Mouse (Mus musculus): ENCODE measurements around the gene Saa4. TPM values are rescaled to one million over a fixed set of nuclear protein-coding genes. Genes with fewer than 3 reads are reported as not detected.
"Not testable (repeated sequence)": the region's sequence is repeated elsewhere in the genome, so short reads cannot be mapped to it uniquely, and the experiment has no call there.

The Saa4 gene
- polyA plus RNA-seq, 1 experiment = not detected

DNA sequence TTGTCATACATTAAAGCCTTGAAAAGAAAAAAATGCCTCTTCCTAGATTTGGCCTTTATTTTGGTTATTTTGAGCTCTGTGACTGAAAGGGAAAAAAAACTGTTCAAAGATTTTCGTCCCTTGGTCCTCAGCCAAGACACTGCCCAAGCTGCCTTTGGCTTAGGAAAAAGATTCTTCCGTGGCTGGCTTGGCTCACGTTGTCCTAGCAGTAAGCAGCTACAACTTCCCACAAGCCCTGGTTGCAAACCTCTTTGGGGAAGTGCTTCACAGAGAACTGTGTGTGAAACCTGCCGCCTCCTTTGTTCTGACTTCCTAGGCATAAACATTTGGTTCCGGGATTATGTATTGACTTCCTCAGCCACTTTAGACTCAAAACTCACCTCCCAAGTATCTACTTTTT is 15.5 kb downstream of the Saa4 start:
- DNase-seq (ENCODE audit: low spot score) = no peak

DNA sequence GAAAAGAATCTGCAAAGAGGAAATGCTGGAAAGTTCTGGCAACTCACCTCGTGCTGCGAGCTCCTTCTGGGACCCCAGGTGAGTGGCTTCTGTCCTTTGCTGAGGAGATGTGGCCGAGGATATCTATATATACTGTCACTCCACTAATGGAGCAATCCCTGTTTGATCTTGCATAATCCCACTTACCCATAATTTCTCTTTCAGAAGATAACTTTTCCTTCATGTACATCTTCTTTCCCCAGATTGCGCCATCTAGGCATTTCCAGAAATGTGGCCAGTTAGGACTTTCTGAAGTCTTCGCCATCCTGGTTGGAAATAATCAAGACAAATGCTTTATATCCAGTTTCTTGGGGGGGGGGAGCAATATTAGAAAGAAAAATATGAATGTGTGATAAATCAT is 16.8 kb downstream of the Saa4 start, which contains the start of gene Saa3:
Gene Saa3 (minus strand): TSS at position 101 of the 400 bp plus-strand sequence.
- DNase-seq (ENCODE audit: low spot score) = no peak

DNA sequence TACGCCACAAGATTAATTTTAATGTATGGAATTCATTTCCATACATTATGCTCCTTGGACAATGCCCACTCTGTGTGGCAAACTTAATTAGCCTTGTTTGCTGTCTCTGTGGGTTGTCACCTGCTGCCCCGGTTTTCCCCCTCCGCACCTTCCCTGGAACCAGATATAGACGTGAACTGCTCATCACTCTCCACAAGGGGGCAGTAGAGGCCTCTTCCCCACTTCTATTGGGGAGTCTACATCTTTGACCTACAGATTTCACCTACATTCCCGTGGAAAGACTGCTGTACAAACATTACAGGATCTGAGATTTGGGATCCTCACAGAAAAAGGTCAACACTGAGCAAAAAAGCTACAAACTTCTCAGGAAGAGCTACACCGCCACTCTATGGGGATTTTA is 17.9 kb downstream of the Saa4 start:
- no peak for DNase-seq (ENCODE audit: low spot score)

GRCm38 (mm10) chr7:46712250-46712649 is 20.2 kb downstream of the Saa4 start:
- no peak for DNase-seq (ENCODE audit: low spot score)

GRCm38 (mm10) chr7:46710390-46710844 is 22.0 kb downstream of the Saa4 start, which contains the start of gene Saal1:
TSS of gene Saal1 (minus strand) at chr7:46710680.
- peak; percentile 77 for DNase-seq (ENCODE audit: low spot score)

GRCm38 (mm10) chr7:46700521-46701025 is 31.8 kb downstream of the Saa4 start:
- DNase-seq (ENCODE audit: low spot score) = no peak

GRCm38 (mm10) chr7:46696754-46697153 is 35.6 kb downstream of the Saa4 start:
- DNase-seq (ENCODE audit: low spot score) = no peak

DNA sequence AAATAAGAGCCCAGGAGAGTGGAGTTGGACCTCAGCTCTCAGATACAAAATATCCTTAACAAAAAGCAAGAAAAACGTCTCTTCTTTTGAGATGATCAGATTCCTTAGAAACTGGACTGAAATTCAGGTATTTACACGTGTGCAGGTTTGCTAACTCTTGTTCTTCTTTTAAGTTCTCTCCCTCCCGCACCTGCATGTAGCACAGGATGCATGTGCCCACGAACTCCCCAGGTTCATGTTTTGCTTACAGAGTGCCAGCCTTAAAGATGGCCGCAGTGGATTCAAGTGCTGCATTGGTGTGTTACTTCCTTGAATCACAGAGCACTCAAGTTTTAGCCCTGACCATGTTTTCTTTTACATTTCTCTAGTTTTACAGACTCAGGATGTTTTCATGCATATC is 45.6 kb downstream of the Saa4 start:
- DNase-seq (ENCODE audit: low spot score) = no peak

DNA sequence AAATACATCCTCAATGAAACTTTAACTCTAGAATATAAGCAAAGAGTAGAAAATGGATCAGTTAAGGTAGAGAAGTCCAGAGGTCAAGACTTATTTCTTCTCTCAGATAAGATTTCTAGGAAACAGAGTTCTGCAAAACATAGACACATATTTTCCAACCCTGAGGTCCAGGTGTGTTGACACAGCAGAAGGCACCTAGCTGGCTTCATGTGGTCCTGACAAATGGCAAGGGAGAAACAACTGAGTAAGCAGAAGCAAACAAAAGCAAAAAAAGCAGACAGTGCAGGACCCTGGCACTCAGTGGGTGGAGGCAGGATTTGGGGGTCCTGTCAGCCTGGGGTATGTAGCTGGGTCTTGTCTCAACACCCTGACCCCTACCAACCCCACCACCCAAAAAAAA is 51.7 kb downstream of the Saa4 start:
- DNase-seq (ENCODE audit: low spot score) = no peak

- DNase-seq (ENCODE audit: low spot score) = not testable (repeated sequence)
These were observed 53.4 kb downstream of the Saa4 start for GRCm38 (mm10) chr7:46679044-46679443.

DNA sequence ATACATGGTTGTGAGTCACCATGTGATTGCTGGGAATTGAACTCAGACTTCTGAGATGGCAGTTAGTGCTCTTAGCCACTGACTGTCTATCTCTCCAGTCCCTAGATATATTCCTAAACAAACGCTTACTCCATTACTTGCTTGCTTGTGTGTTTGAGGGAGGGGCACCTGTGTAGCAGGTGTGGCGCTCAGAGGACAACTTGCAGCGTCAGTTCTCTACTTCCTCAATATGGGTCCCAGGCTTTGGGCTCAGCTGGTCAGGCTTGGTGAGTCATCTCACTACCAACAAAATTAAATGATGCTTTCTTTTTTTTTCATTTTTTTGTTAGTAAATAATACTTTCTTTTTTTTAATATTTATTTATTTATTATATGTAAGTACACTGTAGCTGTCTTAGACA is 54.0 kb downstream of the Saa4 start:
- no peak for DNase-seq (ENCODE audit: low spot score)

Other genes with a start within 250 kb of the Saa4 start
- 7.2 and 7.5 TPM in 2 replicates for gene Sergef, start 92.8 kb downstream of the Saa4 start, polyA plus RNA-seq (2012; rRNA removed)
- 0.12 TPM in 2 replicates for gene Tph1, start 60.1 kb downstream of the Saa4 start, polyA plus RNA-seq (2012; rRNA removed)
- gene Saal1, start 21.9 kb downstream of the Saa4 start, polyA plus RNA-seq (2012; rRNA removed) = 8.5 TPM in 2 replicates
- 0.87 and 1.7 TPM in 2 replicates for gene Saa3, start 16.9 kb downstream of the Saa4 start, polyA plus RNA-seq (2012; rRNA removed)
- gene Saa1, start 10.4 kb upstream of the Saa4 start, polyA plus RNA-seq (2012; rRNA removed) = not detected in 2 replicates
- not detected in 2 replicates for gene Saa2, start 19.2 kb upstream of the Saa4 start, polyA plus RNA-seq (2012; rRNA removed)
- gene Hps5, start 63.5 kb upstream of the Saa4 start, polyA plus RNA-seq (2012; rRNA removed) = 22.3 and 23.1 TPM in 2 replicates
- gene Gtf2h1, start 63.5 kb upstream of the Saa4 start, polyA plus RNA-seq (2012; rRNA removed) = 27.8 and 30.3 TPM in 2 replicates
- 354 and 368 TPM in 2 replicates for gene Ldha, start 108.9 kb upstream of the Saa4 start, polyA plus RNA-seq (2012; rRNA removed)
- gene Ldhc, start 128.6 kb upstream of the Saa4 start, polyA plus RNA-seq (2012; rRNA removed) = not detected in 2 replicates
- gene Tsg101, start 187.4 kb upstream of the Saa4 start, polyA plus RNA-seq (2012; rRNA removed) = 43.6 and 44.5 TPM in 2 replicates
- 11.7 and 12.0 TPM in 2 replicates for gene Uevld, start 225.9 kb upstream of the Saa4 start, polyA plus RNA-seq (2012; rRNA removed)